Mouse (Mus musculus) CH12.LX (cell line): Measurements from ENCODE around the gene Plekha4. TPM values are rescaled to one million over a fixed set of nuclear protein-coding genes. Genes with fewer than 3 reads are reported as not detected.

Source experiments
- DNase-seq: peaks from one replicate; pipeline ENCODE4 v3.0.0-alpha.2; 2013; ENCODE audit errors: extremely low read depth
- H3K27ac ChIP-seq: 2 replicates; pipeline ENCODE4 v1.5.1; 2012; ENCODE audit warnings: low read depth, mild to moderate bottlenecking, control low read depth, moderate library complexity; ENCODE audit not compliant: insufficient read depth
- H3K27me3 ChIP-seq: replicated peaks from 2 replicates; pipeline ENCODE3; 2012; ENCODE audit warnings: inconsistent platforms
- H3K36me3 ChIP-seq, 2 experiments: replicated peaks in 1 of 2; 2 replicates each; pipeline versions ENCODE3 to v1.6.1; 2012; ENCODE audit warnings: inconsistent platforms in 1 of 2, low read length in 1 of 2, mild to moderate bottlenecking in 1 of 2, mixed read lengths in 1 of 2, moderate library complexity in 1 of 2; ENCODE audit not compliant: control insufficient read depth in 1 of 2, insufficient read depth in 1 of 2
- H3K4me1 ChIP-seq, 2 experiments: 2 replicates each; pipeline ENCODE4 v1.6.1; 2012; ENCODE audit warnings: inconsistent platforms in 1 of 2, moderate library complexity in 1 of 2; ENCODE audit not compliant: insufficient read depth in 2 of 2, control insufficient read depth in 1 of 2
- H3K4me2 ChIP-seq: 2 replicates; pipeline ENCODE4 v1.6.1; 2012; ENCODE audit warnings: low read depth, mild to moderate bottlenecking, control low read depth; ENCODE audit not compliant: poor library complexity, insufficient read depth, severe bottlenecking
- H3K4me3 ChIP-seq, 3 experiments: fragments of 150-350 bp in 1 of 3; sonication (generic) in 1 of 3; replicated peaks in 1 of 3; 2 replicates each; pipeline versions ENCODE3 to v1.5.1; 2011 to 2012; ENCODE audit warnings: low read depth in 2 of 3, low read length in 2 of 3, mild to moderate bottlenecking in 2 of 3, moderate library complexity in 2 of 3, control low read depth in 1 of 3, improper control_type of control experiment in 1 of 3, inconsistent platforms in 1 of 3, mixed read lengths in 1 of 3; ENCODE audit not compliant: poor library complexity in 1 of 3
- H3K79me2 ChIP-seq: replicated peaks from 2 replicates; pipeline ENCODE4 v1.6.1; 2012; ENCODE audit warnings: mild to moderate bottlenecking, moderate library complexity; ENCODE audit not compliant: control insufficient read depth, poor library complexity, insufficient read depth, severe bottlenecking; ENCODE audit errors: extremely low read depth
- H3K9ac ChIP-seq: 2 replicates; pipeline ENCODE4 v1.6.1; 2012; ENCODE audit warnings: low read depth, mild to moderate bottlenecking, control low read depth, moderate library complexity; ENCODE audit not compliant: insufficient read depth
- H3K9me3 ChIP-seq: replicated peaks from 2 replicates; pipeline ENCODE3; 2012; ENCODE audit warnings: low read length, inconsistent platforms, mixed read lengths
- BHLHE40 ChIP-seq: IDR thresholded peaks from 2 replicates; pipeline ENCODE4 v1.6.1; 2011; ENCODE audit warnings: mild to moderate bottlenecking, low read depth, low read length, improper control_type of control experiment
- CTCF ChIP-seq, 2 experiments: IDR thresholded peaks in 1 of 2; conservative IDR thresholded peaks in 1 of 2; 2 replicates each; pipeline ENCODE4 v1.5.1; 2011 to 2012; ENCODE audit warnings: low read depth in 2 of 2, low read length in 2 of 2, improper control_type of control experiment in 1 of 2, inconsistent platforms in 1 of 2, mild to moderate bottlenecking in 1 of 2, moderate library complexity in 1 of 2
- E2F4 ChIP-seq: IDR thresholded peaks from 2 replicates; pipeline ENCODE4 v1.6.1; 2011; ENCODE audit warnings: low read depth, low read length, improper control_type of control experiment; ENCODE audit not compliant: insufficient replicate concordance
- EP300 ChIP-seq: IDR thresholded peaks from 2 replicates; pipeline ENCODE4 v1.6.1; 2011; ENCODE audit warnings: low read length, improper control_type of control experiment
- ETS1 ChIP-seq: conservative IDR thresholded peaks from 2 replicates; pipeline ENCODE4 v1.6.1; 2012; ENCODE audit warnings: low read depth, mild to moderate bottlenecking, inconsistent platforms, low read length, improper control_type of control experiment, moderate library complexity
- GABPA ChIP-seq: IDR thresholded peaks from 2 replicates; pipeline ENCODE4 v1.6.1; 2012; ENCODE audit warnings: low read depth, low read length, improper control_type of control experiment, inconsistent platforms; ENCODE audit not compliant: insufficient replicate concordance
- HCFC1 ChIP-seq: IDR thresholded peaks from 2 replicates; pipeline ENCODE4 v1.6.1; 2012; ENCODE audit warnings: low read depth, mild to moderate bottlenecking, inconsistent platforms, low read length, improper control_type of control experiment
- IRF4 ChIP-seq: IDR thresholded peaks from 2 replicates; pipeline ENCODE4 v1.6.1; 2014; ENCODE audit warnings: low read depth, mild to moderate bottlenecking, inconsistent platforms, low read length, improper control_type of control experiment
- JUN ChIP-seq: IDR thresholded peaks from 2 replicates; pipeline ENCODE4 v1.6.1; 2011; ENCODE audit warnings: low read depth, mild to moderate bottlenecking, low read length, improper control_type of control experiment, moderate library complexity; ENCODE audit not compliant: insufficient read depth
- JUND ChIP-seq: conservative IDR thresholded peaks from 2 replicates; pipeline ENCODE4 v1.6.1; 2011; ENCODE audit warnings: low read depth, low read length, improper control_type of control experiment
- KAT2A ChIP-seq: IDR thresholded peaks from 2 replicates; pipeline ENCODE4 v1.6.1; 2012; ENCODE audit warnings: low read length, improper control_type of control experiment, inconsistent platforms; ENCODE audit not compliant: insufficient replicate concordance
- MAFK ChIP-seq: IDR thresholded peaks from 2 replicates; pipeline ENCODE4 v1.6.1; 2011; ENCODE audit warnings: low read length, improper control_type of control experiment; ENCODE audit not compliant: insufficient replicate concordance
- MEF2A ChIP-seq: IDR thresholded peaks from 2 replicates; pipeline ENCODE4 v1.6.1; 2014; ENCODE audit warnings: low read depth, mild to moderate bottlenecking, inconsistent platforms, low read length, improper control_type of control experiment, borderline replicate concordance
- NRF1 ChIP-seq: IDR thresholded peaks from 2 replicates; pipeline ENCODE4 v1.6.1; 2014; ENCODE audit warnings: low read depth, mild to moderate bottlenecking, inconsistent platforms, low read length, improper control_type of control experiment, moderate library complexity
- PAX5 ChIP-seq: IDR thresholded peaks from 2 replicates; pipeline ENCODE4 v1.6.1; 2012; ENCODE audit warnings: low read length, inconsistent platforms, mixed read lengths
- POLR2A ChIP-seq: IDR thresholded peaks from 2 replicates; pipeline ENCODE4 v1.6.1; 2011; ENCODE audit warnings: low read depth, mild to moderate bottlenecking, improper control_type of control experiment, low read length
- POLR2AphosphoS2 ChIP-seq: IDR thresholded peaks from 2 replicates; pipeline ENCODE4 v1.6.1; 2011; ENCODE audit warnings: low read depth, low read length, improper control_type of control experiment
- RAD21 ChIP-seq: IDR thresholded peaks from 2 replicates; pipeline ENCODE4 v1.6.1; 2011; ENCODE audit warnings: low read depth, mild to moderate bottlenecking, low read length, improper control_type of control experiment, moderate library complexity
- RCOR1 ChIP-seq: conservative IDR thresholded peaks from 2 replicates; pipeline ENCODE4 v1.6.1; 2012; ENCODE audit warnings: low read depth, mild to moderate bottlenecking, inconsistent platforms, low read length, improper control_type of control experiment
- SIN3A ChIP-seq: IDR thresholded peaks from 2 replicates; pipeline ENCODE4 v1.6.1; 2012; ENCODE audit warnings: low read length, improper control_type of control experiment, inconsistent platforms
- TBP ChIP-seq: conservative IDR thresholded peaks from 2 replicates; pipeline ENCODE4 v1.6.1; 2011; ENCODE audit warnings: low read depth, low read length, improper control_type of control experiment
- UBTF ChIP-seq: IDR thresholded peaks from 2 replicates; pipeline ENCODE4 v1.6.1; 2012; ENCODE audit warnings: low read depth, mild to moderate bottlenecking, inconsistent platforms, low read length, improper control_type of control experiment, moderate library complexity
- USF1 ChIP-seq: IDR thresholded peaks from 2 replicates; pipeline ENCODE4 v1.6.1; 2014; ENCODE audit warnings: low read depth, mild to moderate bottlenecking, inconsistent platforms, low read length, improper control_type of control experiment
- USF2 ChIP-seq: conservative IDR thresholded peaks from 2 replicates; pipeline ENCODE4 v1.6.1; 2011; ENCODE audit warnings: low read depth, low read length, improper control_type of control experiment
- ZC3H11A ChIP-seq: IDR thresholded peaks from 2 replicates; pipeline ENCODE4 v1.6.1; 2012; ENCODE audit warnings: low read depth, mild to moderate bottlenecking, inconsistent platforms, low read length, improper control_type of control experiment
- dilution Hi-C: fragments of 300-500 bp; cut with MboI; formaldehyde crosslinking; loops from 2 replicates; pipeline ENCODE4 v1.14.3; 2020; ENCODE audit warnings: low sequenced_read_pairs; ENCODE audit not compliant: extremely low pct_unique_long_range_greater_than_20kb, extremely low pct_ligation_motif_present
- in situ Hi-C: fragments of 300-500 bp; cut with MboI; formaldehyde crosslinking; loops from 3 replicates; pipeline ENCODE4 v1.14.3; 2019; ENCODE audit warnings: low sequenced_read_pairs, low pct_ligation_motif_present, low pct_unique_long_range_greater_than_20kb, mixed read lengths
- polyA plus RNA-seq: library from polyadenylated mRNA; unstranded; fragments of >175 nt; gene quantifications from 2 replicates; pipeline ENCODE4 v1.2.1, GENCODE M21; 2012; ENCODE audit warnings: low read depth; ENCODE audit not compliant: insufficient read length
- total RNA-seq, 2 experiments: library from RNA; depleted of rRNA; stranded (reverse); fragments of 300-350 nt in 1 of 2; fragments of >200 nt in 1 of 2; gene quantifications; 2 replicates each; pipeline ENCODE4 v1.2.3; 2012 to 2014

The Plekha4 gene
- total and polyA plus RNA-seq, 3 experiments, result 0.25 to 0.90 (median 0.28) TPM

DNA sequence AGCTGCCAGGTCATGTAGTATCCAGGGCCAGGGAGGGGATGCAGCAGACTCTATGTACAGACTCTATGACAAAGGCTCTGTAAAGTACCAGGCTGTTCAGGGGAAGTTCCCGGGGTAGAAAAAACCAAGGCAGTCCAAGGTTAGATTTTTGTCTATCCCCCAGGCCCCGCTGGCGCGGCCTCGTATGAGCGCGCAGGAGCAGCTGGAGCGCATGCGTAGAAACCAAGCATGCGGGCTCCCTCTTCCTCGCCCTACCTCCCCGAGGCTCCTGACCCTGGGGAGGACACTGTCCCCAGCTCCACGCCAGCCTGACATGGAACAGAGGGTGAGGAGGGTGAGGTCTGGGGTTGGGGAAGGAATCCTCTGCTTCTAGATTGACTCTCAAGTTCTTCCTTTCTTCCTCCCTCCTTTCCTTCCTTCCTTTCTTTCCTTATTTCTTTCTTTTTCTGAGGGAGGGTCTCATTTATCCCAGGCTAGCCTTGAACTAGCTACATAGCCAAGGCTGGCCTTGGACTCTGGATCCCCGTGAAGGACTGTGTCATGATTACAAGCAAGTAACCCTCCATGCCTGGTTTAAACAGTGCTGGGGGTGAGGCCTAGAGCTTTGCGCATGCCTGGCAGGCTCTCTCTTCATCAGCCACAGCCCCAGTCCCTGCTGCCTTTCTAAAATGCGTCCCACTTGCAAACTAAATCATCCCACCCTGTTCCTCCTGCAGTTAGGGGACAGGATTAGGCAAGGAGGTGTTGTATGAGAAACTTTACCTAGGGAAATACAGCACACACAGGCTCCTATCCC, 23.7 kb downstream of the Plekha4 start:
- in situ Hi-C loops, result no loop called here
- H3K27me3 ChIP-seq, result no peaks in the 10 kb centered on the region
- H3K9ac ChIP-seq, result no peak overlapping the region

DNA sequence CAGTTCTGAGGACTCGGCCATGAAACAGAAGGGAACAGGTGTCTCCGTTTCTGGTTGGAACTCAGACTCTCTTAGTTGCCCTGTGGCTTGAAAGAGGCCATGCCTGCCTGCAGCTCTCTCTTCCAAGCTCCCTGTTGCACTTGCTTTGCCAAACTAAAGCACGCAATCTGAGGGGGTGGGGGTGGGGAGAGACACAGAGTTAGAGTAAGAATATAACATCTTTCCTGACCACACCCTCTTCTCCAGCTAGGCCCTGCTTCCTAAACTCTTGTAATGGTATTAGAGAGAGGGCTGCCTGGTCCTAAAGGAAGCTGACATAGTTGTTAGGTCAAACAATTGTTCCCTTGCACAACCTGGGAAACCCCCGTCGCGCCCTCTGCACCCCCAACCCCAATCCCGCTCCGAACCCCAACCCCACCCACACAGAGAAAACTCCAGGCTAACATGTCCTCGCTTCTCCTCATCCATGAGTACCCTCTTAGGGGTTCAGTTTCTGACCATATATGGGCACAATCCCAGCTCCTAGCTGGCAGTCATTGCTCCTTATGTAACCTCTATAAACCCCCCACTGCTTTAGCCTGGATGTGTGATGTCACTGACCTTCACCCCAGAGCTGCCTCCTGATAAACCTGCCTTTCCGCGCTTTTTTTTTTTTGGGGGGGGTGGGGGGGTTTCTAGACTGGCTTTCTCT, 24.8 kb downstream of the Plekha4 start:
- no peak for DNase-seq
- Histone ChIP-seq H3K9me3 (no peaks in the 10 kb centered on the region), H3K4me2 (no peak overlapping the region), H3K36me3 (no peaks in the 10 kb centered on the region), H3K27me3 (no peaks in the 10 kb centered on the region), H3K9ac (no peak overlapping the region), H3K4me3 (no peak overlapping the region), H3K4me1 (peaks cover 0 to 35% of the 10 kb centered on the region in 2 experiments; a peak in 2 of 4 replicates), H3K79me2 (no peaks in the 10 kb centered on the region), H3K27ac (no peak overlapping the region)
- in situ Hi-C loops (no loop called here), dilution Hi-C loops (no loop called here)
- TF ChIP-seq TBP (no peak), JUN (no peak), SIN3A (no peak), ZC3H11A (no peak), MEF2A (no peak), RAD21 (no peak), IRF4 (no peak), GABPA (no peak), BHLHE40 (no peak), USF2 (no peak), POLR2A (no peak), UBTF (no peak), KAT2A (no peak), EP300 (no peak), NRF1 (no peak), RCOR1 (no peak), USF1 (no peak), JUND (no peak)

More for the DNA sequence above, 23.7 kb downstream of the Plekha4 start:
- Histone ChIP-seq H3K36me3 (no peaks in the 10 kb centered on the region), H3K79me2 (no peaks in the 10 kb centered on the region), H3K4me3 (no peak overlapping the region), H3K9me3 (no peaks in the 10 kb centered on the region), H3K27ac (no peak overlapping the region), H3K4me2 (no peak overlapping the region), H3K4me1 (peaks cover 0 to 33% of the 10 kb centered on the region in 2 experiments; a peak in 2 of 4 replicates)
- dilution Hi-C loops, result no loop called here
- TF ChIP-seq ETS1 (no peak), PAX5 (no peak), MEF2A (no peak), CTCF (conservative IDR thresholded peaks at IDR 0.05 in 1 of 2, IDR thresholded peaks at IDR 0.05 in 1 of 2; ENCODE audit: low read depth in 2 of 2, low read length in 2 of 2) (no peak), USF1 (no peak), SIN3A (no peak), MAFK (no peak), USF2 (no peak), HCFC1 (no peak), POLR2AphosphoS2 (no peak), E2F4 (no peak)
- DNase-seq, result no peak
